Mouse (Mus musculus): ENCODE results near the gene Zfp296. TPM values are rescaled to one million over a fixed set of nuclear protein-coding genes. Genes with fewer than 3 reads are reported as not detected.

Gene Zfp296
- total RNA-seq, 2 experiments from 2014 or later: 3.9 to 4.2 TPM

Other genes starting within 250 kb of the Zfp296 start
- 31.3 and 51.5 TPM in 2 replicates for gene Ercc1, start 232.5 kb upstream of the Zfp296 start, total RNA-seq (2014; fragmentation: Nextera tagmentation)
- gene Ercc1, start 232.5 kb upstream of the Zfp296 start, total RNA-seq (2017): 19.8 and 23.8 TPM in 2 replicates
- gene Cd3eap, start 217.8 kb upstream of the Zfp296 start, total RNA-seq (2014; fragmentation: Nextera tagmentation): 17.2 and 36.6 TPM in 2 replicates
- gene Cd3eap, start 217.8 kb upstream of the Zfp296 start, total RNA-seq (2017): 34.9 and 47.7 TPM in 2 replicates
- 4.3 and 6.5 TPM in 2 replicates for gene Ppp1r13l, start 217.5 kb upstream of the Zfp296 start, total RNA-seq (2014; fragmentation: Nextera tagmentation)
- 0.30 TPM in 1 of 2 replicates, not detected in the other for gene Ppp1r13l, start 217.5 kb upstream of the Zfp296 start, total RNA-seq (2017)
- gene Ercc2, start 195.3 kb upstream of the Zfp296 start, total RNA-seq (2014; fragmentation: Nextera tagmentation): 27.7 and 39.0 TPM in 2 replicates
- 18.7 and 21.2 TPM in 2 replicates for gene Ercc2, start 195.3 kb upstream of the Zfp296 start, total RNA-seq (2017)
- not detected in 2 replicates for gene Klc3, start 173.2 kb upstream of the Zfp296 start, total RNA-seq (2014; fragmentation: Nextera tagmentation)
- gene Klc3, start 173.2 kb upstream of the Zfp296 start, total RNA-seq (2017): 0.61 TPM in 1 of 2 replicates, not detected in the other
- gene Ckm, start 172.5 kb upstream of the Zfp296 start, total RNA-seq (2014; fragmentation: Nextera tagmentation): not detected in 2 replicates
- gene Ckm, start 172.5 kb upstream of the Zfp296 start, total RNA-seq (2017): 0.80 TPM in 1 of 2 replicates, not detected in the other
- 7.8 and 11.3 TPM in 2 replicates for gene Mark4, start 118.5 kb upstream of the Zfp296 start, total RNA-seq (2014; fragmentation: Nextera tagmentation)
- gene Mark4, start 118.5 kb upstream of the Zfp296 start, total RNA-seq (2017): 3.0 and 3.1 TPM in 2 replicates
- 1.7 and 2.3 TPM in 2 replicates for gene Exoc3l2, start 114.0 kb upstream of the Zfp296 start, total RNA-seq (2014; fragmentation: Nextera tagmentation)
- gene Exoc3l2, start 114.0 kb upstream of the Zfp296 start, total RNA-seq (2017): 1.0 and 1.5 TPM in 2 replicates
- gene Bloc1s3, start 68.9 kb upstream of the Zfp296 start, total RNA-seq (2014; fragmentation: Nextera tagmentation): 3.4 and 3.6 TPM in 2 replicates
- gene Bloc1s3, start 68.9 kb upstream of the Zfp296 start, total RNA-seq (2017): 3.6 and 4.7 TPM in 2 replicates
- gene Trappc6a, start 68.9 kb upstream of the Zfp296 start, total RNA-seq (2014; fragmentation: Nextera tagmentation): 89.3 and 96.3 TPM in 2 replicates
- gene Trappc6a, start 68.9 kb upstream of the Zfp296 start, total RNA-seq (2017): 22.6 and 23.6 TPM in 2 replicates
- 0.20 TPM in 1 of 2 replicates, not detected in the other for gene Nkpd1, start 59.4 kb upstream of the Zfp296 start, total RNA-seq (2014; fragmentation: Nextera tagmentation)
- gene Nkpd1, start 59.4 kb upstream of the Zfp296 start, total RNA-seq (2017): not detected in 2 replicates
- gene Ppp1r37, start 14.2 kb upstream of the Zfp296 start, total RNA-seq (2014; fragmentation: Nextera tagmentation): 27.7 and 37.2 TPM in 2 replicates
- gene Ppp1r37, start 14.2 kb upstream of the Zfp296 start, total RNA-seq (2017): 14.6 and 14.7 TPM in 2 replicates
- gene Gemin7, start 308 bp downstream of the Zfp296 start, total RNA-seq (2014; fragmentation: Nextera tagmentation): 60.3 and 70.0 TPM in 2 replicates
- gene Gemin7, start 308 bp downstream of the Zfp296 start, total RNA-seq (2017): 24.1 and 25.1 TPM in 2 replicates
- gene Clasrp, start 27.2 kb downstream of the Zfp296 start, total RNA-seq (2014; fragmentation: Nextera tagmentation): 44.9 and 53.1 TPM in 2 replicates
- 33.9 and 48.3 TPM in 2 replicates for gene Clasrp, start 27.2 kb downstream of the Zfp296 start, total RNA-seq (2017)
- gene Relb, start 52.2 kb downstream of the Zfp296 start, total RNA-seq (2014; fragmentation: Nextera tagmentation): 3.8 TPM in 1 of 2 replicates, not detected in the other
- gene Relb, start 52.2 kb downstream of the Zfp296 start, total RNA-seq (2017): 0.47 and 0.69 TPM in 2 replicates
- 45.9 and 70.1 TPM in 2 replicates for gene Clptm1, start 87.7 kb downstream of the Zfp296 start, total RNA-seq (2014; fragmentation: Nextera tagmentation)
- 31.1 and 37.3 TPM in 2 replicates for gene Clptm1, start 87.7 kb downstream of the Zfp296 start, total RNA-seq (2017)
- gene Apoc2, start 100.7 kb downstream of the Zfp296 start, total RNA-seq (2014; fragmentation: Nextera tagmentation): not detected in 2 replicates
- not detected in 2 replicates for gene Apoc2, start 100.7 kb downstream of the Zfp296 start, total RNA-seq (2017)
- gene Gm44805, start 104.1 kb downstream of the Zfp296 start, total RNA-seq (2014; fragmentation: Nextera tagmentation): not detected in 2 replicates
- gene Gm44805, start 104.1 kb downstream of the Zfp296 start, total RNA-seq (2017): not detected in 2 replicates
- not detected in 2 replicates for gene Apoc4, start 104.2 kb downstream of the Zfp296 start, total RNA-seq (2014; fragmentation: Nextera tagmentation)
- gene Apoc4, start 104.2 kb downstream of the Zfp296 start, total RNA-seq (2017): not detected in 2 replicates
- gene Apoc1, start 115.4 kb downstream of the Zfp296 start, total RNA-seq (2014; fragmentation: Nextera tagmentation): 2.3 and 3.6 TPM in 2 replicates
- gene Apoc1, start 115.4 kb downstream of the Zfp296 start, total RNA-seq (2017): 15.4 TPM in 1 of 2 replicates, not detected in the other
- gene Apoe, start 121.9 kb downstream of the Zfp296 start, total RNA-seq (2014; fragmentation: Nextera tagmentation): 113 and 140 TPM in 2 replicates
- gene Apoe, start 121.9 kb downstream of the Zfp296 start, total RNA-seq (2017): 556 and 867 TPM in 2 replicates
- gene Tomm40, start 138.2 kb downstream of the Zfp296 start, total RNA-seq (2014; fragmentation: Nextera tagmentation): 111 and 140 TPM in 2 replicates
- 44.6 and 64.9 TPM in 2 replicates for gene Tomm40, start 138.2 kb downstream of the Zfp296 start, total RNA-seq (2017)
- 2.2 and 6.0 TPM in 2 replicates for gene Nectin2, start 173.2 kb downstream of the Zfp296 start, total RNA-seq (2014; fragmentation: Nextera tagmentation)
- 3.9 and 12.3 TPM in 2 replicates for gene Nectin2, start 173.2 kb downstream of the Zfp296 start, total RNA-seq (2017)
- gene Bcam, start 193.7 kb downstream of the Zfp296 start, total RNA-seq (2014; fragmentation: Nextera tagmentation): 5.3 TPM in 1 of 2 replicates, not detected in the other
- 0.08 TPM in 1 of 2 replicates, not detected in the other for gene Bcam, start 193.7 kb downstream of the Zfp296 start, total RNA-seq (2017)
- not detected in 2 replicates for gene Cblc, start 219.5 kb downstream of the Zfp296 start, total RNA-seq (2014; fragmentation: Nextera tagmentation)
- gene Cblc, start 219.5 kb downstream of the Zfp296 start, total RNA-seq (2017): not detected in 2 replicates
- gene Bcl3, start 245.5 kb downstream of the Zfp296 start, total RNA-seq (2014; fragmentation: Nextera tagmentation): 3.3 TPM in 1 of 2 replicates, not detected in the other
- 0.34 TPM in 1 of 2 replicates, not detected in the other for gene Bcl3, start 245.5 kb downstream of the Zfp296 start, total RNA-seq (2017)

All from megakaryocyte-erythroid progenitor cell, adult 5-6 weeks (primary cell).